Mouse (Mus musculus) forebrain, embryonic 10.5 days (tissue): ENCODE data around the gene Ankrd27. TPM values are rescaled to one million over a fixed set of nuclear protein-coding genes. Genes with fewer than 3 reads are reported as not detected.

Experiments
- DNase-seq: peaks from one replicate; pipeline ENCODE4 v3.0.0-alpha.2; 2017; ENCODE audit warnings: low spot score; ENCODE audit errors: extremely low spot score
- H3K27ac ChIP-seq: fragments of 300-500 bp; sonication (generic); 2 replicates; pipeline ENCODE4 v1.5.1; 2016; ENCODE audit warnings: mild to moderate bottlenecking
- H3K27me3 ChIP-seq: fragments of 300-500 bp; sonication (generic); 2 replicates; pipeline ENCODE4 v1.6.1; 2016; ENCODE audit warnings: mild to moderate bottlenecking; ENCODE audit not compliant: poor library complexity, severe bottlenecking
- H3K36me3 ChIP-seq: fragments of 300-500 bp; sonication (generic); replicated peaks from 2 replicates; pipeline ENCODE4 v1.6.1; 2016; ENCODE audit warnings: mild to moderate bottlenecking, moderate library complexity
- H3K4me1 ChIP-seq: fragments of 300-500 bp; sonication (generic); 2 replicates; pipeline ENCODE4 v1.6.1; 2016
- H3K4me3 ChIP-seq: fragments of 300-500 bp; sonication (generic); 2 replicates; pipeline ENCODE4 v1.5.1; 2016; ENCODE audit warnings: mild to moderate bottlenecking, moderate library complexity
- H3K9me3 ChIP-seq: fragments of 300-500 bp; sonication (generic); 2 replicates; pipeline ENCODE4 v1.6.1; 2016; ENCODE audit warnings: mild to moderate bottlenecking, moderate library complexity
- WGBS: fragments of 180-500 bp; shearing (Covaris S2); methylation state at CpG from one replicate; pipeline ENCODE4 v1.1.7; 2016; 5-methylcytosine and 5-hydroxymethylcytosine counted together
- polyA plus RNA-seq: library from polyadenylated mRNA; unstranded; fragments of >200 nt; fragmentation: Nextera tagmentation; extraction: Ambion mirVana; gene quantifications from 2 replicates; pipeline ENCODE4 v1.2.1, GENCODE M21; 2016

Gene Ankrd27
- polyA plus RNA-seq, 1 experiment from 2014 or later, result 40.2 TPM

DNA sequence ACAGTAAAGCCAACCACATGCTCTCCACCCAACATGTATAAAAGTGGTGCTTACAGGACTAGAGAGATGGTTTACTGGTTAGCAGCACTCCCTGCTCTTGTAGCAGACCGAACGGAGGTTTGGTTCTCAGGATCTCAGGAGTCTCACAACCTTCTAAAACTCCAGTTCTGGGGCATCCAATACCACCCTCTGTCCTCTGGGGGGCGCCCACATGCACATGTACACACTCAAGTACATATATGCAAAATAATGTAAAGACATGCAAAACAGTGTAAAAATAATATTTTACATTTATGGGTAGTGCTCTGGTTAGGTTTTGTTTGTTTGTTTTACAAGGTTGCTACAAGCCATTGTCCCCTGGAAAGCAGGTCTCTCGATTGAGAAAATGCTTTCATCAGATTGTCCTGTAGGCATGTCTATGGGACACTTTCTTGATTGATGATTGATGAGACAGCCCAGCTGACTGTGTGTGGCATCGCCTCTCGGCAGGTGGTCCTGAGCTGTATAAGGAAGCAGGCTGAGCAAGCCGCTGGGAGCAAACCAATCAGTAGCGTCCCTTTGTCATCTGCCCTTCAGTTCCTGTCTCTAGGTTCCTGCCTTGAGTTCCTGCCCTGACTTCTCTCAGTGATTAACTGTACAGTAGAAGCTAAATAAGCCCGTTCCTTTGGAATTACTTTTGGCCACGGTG is 65.7 kb downstream of the Ankrd27 start:
- DNase-seq, result no peak
- peaks cover 8% of the 10 kb centered on the region for H3K4me1 ChIP-seq
- H3K36me3 ChIP-seq, result no peaks in the 10 kb centered on the region
- no peak overlapping the region for H3K27ac ChIP-seq
- no peaks in the 10 kb centered on the region for H3K27me3 ChIP-seq
- H3K4me3 ChIP-seq, result no peak overlapping the region
- peaks cover 9% of the 10 kb centered on the region; the same call in 1 of the 2 replicates for H3K9me3 ChIP-seq
- WGBS, result 89% methylated on average over 10 of the region's 10 CpGs

GRCm38 (mm10) chr7:35657829-35658228 is 71.8 kb downstream of the Ankrd27 start:
- 42% methylated on average over 6 of the region's 6 CpGs for WGBS

GRCm38 (mm10) chr7:35659173-35659572 is 73.1 kb downstream of the Ankrd27 start:
- no peak for DNase-seq
- Histone ChIP-seq H3K36me3 (no peaks in the 10 kb centered on the region), H3K4me1 (peaks cover 20% of the 10 kb centered on the region), H3K27ac (no peak overlapping the region), H3K9me3 (peaks cover 10% of the 10 kb centered on the region; the same call in 1 of the 2 replicates), H3K4me3 (no peak overlapping the region), H3K27me3 (no peaks in the 10 kb centered on the region)
- WGBS, result 58% methylated on average over 3 of the region's 3 CpGs

More at GRCm38 (mm10) chr7:35657829-35658228, 71.8 kb downstream of the Ankrd27 start:
- H3K9me3 ChIP-seq, result peaks cover 10% of the 10 kb centered on the region; the same call in 1 of the 2 replicates
- no peak overlapping the region for H3K4me3 ChIP-seq
- no peak overlapping the region for H3K27ac ChIP-seq
- no peak for DNase-seq
- peaks cover 7% of the 10 kb centered on the region; the same call in 1 of the 2 replicates for H3K4me1 ChIP-seq
- H3K36me3 ChIP-seq, result no peaks in the 10 kb centered on the region
- H3K27me3 ChIP-seq, result no peaks in the 10 kb centered on the region

DNA sequence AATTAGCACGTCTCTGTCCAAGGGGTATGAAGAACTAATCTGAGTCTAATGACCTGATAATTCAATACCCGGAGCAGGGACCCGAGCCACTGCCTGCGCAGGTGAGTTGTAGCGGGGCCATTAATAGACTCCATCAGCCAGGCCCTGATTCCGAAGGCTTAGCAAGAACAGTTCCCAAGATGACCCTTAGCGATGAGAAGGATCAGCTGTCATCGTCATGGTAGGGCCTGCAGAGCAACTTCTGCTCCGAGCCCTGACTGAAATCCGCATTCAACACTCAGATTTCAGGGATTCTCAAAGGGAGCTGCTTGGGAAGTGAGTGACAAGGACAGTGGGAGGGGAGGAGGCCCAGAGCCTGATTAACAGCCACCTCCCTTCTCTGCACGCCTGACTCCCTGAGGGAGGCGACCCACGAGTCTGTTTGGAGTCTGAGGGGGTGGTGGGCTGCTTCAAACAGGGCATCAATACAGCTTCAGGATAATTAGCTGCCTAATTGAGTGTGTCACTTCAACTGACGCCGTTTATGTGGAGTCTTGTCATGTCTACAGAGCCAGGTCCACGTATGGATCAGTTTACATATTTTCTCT is 77.8 kb downstream of the Ankrd27 start:
- no peak for DNase-seq
- H3K9me3 ChIP-seq, result peaks cover 14% of the 10 kb centered on the region; the same call in 1 of the 2 replicates
- no peak overlapping the region for H3K4me3 ChIP-seq
- peaks cover 51% of the 10 kb centered on the region for H3K4me1 ChIP-seq
- H3K27ac ChIP-seq, result peak overlapping the region; percentile 72
- 54% methylated on average over 16 of the region's 16 CpGs for WGBS
- H3K36me3 ChIP-seq, result no peaks in the 10 kb centered on the region
- H3K27me3 ChIP-seq, result no peaks in the 10 kb centered on the region

DNA sequence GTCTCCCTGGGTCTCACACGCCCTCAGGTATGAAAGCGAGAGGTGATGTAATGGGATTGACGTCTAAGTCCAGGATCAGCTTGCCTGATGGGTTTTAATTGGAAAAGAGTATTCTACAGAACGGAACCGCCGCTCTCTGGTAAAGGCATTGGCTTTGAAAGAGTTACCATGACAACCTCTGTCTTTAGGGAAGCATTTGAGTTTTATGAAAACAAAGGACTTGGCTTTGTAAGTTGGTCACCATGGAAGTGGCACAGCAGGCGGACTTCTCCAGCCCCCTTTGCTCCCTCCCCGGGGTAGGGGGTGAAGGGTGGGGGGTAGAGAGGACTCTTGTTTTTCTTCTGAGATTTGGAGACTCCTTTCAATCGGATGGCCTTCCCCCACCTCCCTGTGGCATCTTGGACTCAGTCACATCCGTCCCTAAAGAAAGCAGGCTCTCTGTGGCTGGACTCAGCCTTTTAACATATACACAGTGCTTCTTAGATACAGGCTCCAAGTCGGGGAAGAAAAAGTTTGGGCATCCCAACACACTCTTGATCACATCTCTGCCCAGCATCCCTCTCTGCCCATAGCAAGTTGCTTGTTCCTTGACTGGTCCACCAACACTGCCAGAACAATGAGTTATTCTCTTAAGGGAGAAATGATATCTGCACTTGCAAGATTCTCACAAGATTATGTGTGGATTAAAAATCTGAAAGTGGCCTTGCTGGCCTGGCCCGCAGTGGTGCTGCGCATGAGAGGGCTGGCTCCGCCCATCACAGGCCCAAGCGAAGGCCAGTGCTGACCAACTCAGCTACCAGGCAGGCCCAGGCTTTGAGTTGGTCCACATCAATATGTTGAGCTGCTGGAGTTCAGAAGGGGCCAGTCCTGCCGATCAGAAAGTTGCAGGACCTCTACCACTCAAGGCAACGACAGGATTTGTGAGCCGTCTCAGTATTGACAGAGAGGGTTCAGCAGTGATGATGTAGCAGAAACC is 82.3 kb downstream of the Ankrd27 start:
- H3K27ac ChIP-seq, result peak overlapping the region; percentile 90
- H3K9me3 ChIP-seq, result 0 out of 2 replicates have a peak, but pooled peaks cover 4% of the 10 kb centered on the region
- WGBS, result 29% methylated on average over 18 of the region's 18 CpGs
- peaks cover 75% of the 10 kb centered on the region for H3K4me1 ChIP-seq
- DNase-seq, result peak; percentile 82
- no peaks in the 10 kb centered on the region for H3K27me3 ChIP-seq
- H3K4me3 ChIP-seq, result peak overlapping the region; percentile 23
- no peaks in the 10 kb centered on the region for H3K36me3 ChIP-seq

DNA sequence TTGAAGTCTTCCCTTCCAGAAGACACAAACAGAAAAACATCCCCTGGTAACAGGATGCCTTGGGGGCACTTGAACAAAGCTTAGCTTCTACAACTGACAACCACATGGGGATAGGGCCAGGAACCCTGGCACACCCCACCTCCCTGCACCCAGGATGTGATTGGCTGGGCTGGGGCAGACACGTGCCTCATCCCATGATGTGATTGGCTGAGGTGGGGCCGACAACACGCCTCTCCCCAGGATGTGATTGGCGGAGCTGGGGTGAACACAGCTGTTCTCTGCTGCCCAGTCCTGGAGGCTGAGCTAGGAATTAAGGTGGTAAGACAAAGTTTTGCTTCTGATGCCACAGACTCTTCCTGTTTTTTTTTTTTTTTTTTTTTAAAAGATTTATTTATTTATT is 92.9 kb downstream of the Ankrd27 start:
- peaks cover 8% of the 10 kb centered on the region for H3K4me1 ChIP-seq
- 77% methylated on average over 4 of the region's 4 CpGs for WGBS
- DNase-seq, result no peak
- no peaks in the 10 kb centered on the region for H3K27me3 ChIP-seq
- peaks cover 11% of the 10 kb centered on the region; the same call in 1 of the 2 replicates for H3K9me3 ChIP-seq
- H3K4me3 ChIP-seq, result no peak overlapping the region
- no peak overlapping the region for H3K27ac ChIP-seq
- no peaks in the 10 kb centered on the region for H3K36me3 ChIP-seq

DNA sequence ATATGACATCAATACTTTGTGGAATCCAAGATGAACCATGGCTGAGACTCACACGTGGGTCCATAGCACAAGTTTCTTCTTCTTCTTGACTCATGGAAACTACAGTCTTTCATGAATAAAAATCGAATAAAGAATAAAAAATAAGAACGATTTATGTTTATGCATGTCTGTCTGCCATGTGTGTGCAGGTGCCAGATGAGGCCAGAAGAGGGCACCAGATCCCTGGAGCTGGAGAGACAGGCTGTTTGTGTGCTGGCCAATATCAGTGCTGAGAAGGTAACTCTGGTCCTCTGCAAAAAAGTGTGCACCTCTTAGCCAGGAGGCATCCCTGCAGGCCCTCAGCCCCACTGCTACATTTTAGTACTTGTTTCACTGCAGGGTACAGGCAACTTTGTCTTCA is 95.5 kb downstream of the Ankrd27 start:
- peaks cover 11% of the 10 kb centered on the region; the same call in 1 of the 2 replicates for H3K9me3 ChIP-seq
- no peaks in the 10 kb centered on the region for H3K36me3 ChIP-seq
- H3K27me3 ChIP-seq, result no peaks in the 10 kb centered on the region
- no peak overlapping the region for H3K27ac ChIP-seq
- peaks cover 28% of the 10 kb centered on the region for H3K4me1 ChIP-seq
- no peak overlapping the region for H3K4me3 ChIP-seq
- DNase-seq, result no peak
- 80% methylated on average over 3 of the region's 3 CpGs for WGBS

- H3K4me1 ChIP-seq, result peaks cover 48% of the 10 kb centered on the region
- H3K4me3 ChIP-seq, result no peak overlapping the region
- DNase-seq, result no peak
- 0 out of 2 replicates have a peak overlapping the region, but pooled peaks have one; percentile 30 for H3K27ac ChIP-seq
- 0 out of 2 replicates have a peak, but pooled peaks cover 3% of the 10 kb centered on the region for H3K9me3 ChIP-seq
- WGBS, result 82% methylated on average over 6 of the region's 6 CpGs
- H3K27me3 ChIP-seq, result no peaks in the 10 kb centered on the region
- H3K36me3 ChIP-seq, result no peaks in the 10 kb centered on the region
These were observed 97.5 kb downstream of the Ankrd27 start for GRCm38 (mm10) chr7:35683409-35684122.

- H3K4me3 ChIP-seq, result no peak overlapping the region
- peaks cover 22% of the 10 kb centered on the region for H3K36me3 ChIP-seq
- DNase-seq, result no peak
- peak overlapping the region; percentile 63 for H3K27ac ChIP-seq
- H3K4me1 ChIP-seq, result peaks cover 62% of the 10 kb centered on the region
- H3K9me3 ChIP-seq, result 0 out of 2 replicates have a peak, but pooled peaks cover 3% of the 10 kb centered on the region
- no peaks in the 10 kb centered on the region for H3K27me3 ChIP-seq
- WGBS, result 72% methylated on average over 11 of the region's 11 CpGs
These were observed 100.2 kb downstream of the Ankrd27 start for GRCm38 (mm10) chr7:35686216-35686615.

- Histone ChIP-seq H3K4me1 (peaks cover 62% of the 10 kb centered on the region), H3K27me3 (no peaks in the 10 kb centered on the region), H3K27ac (no peak overlapping the region), H3K9me3 (no peaks in the 10 kb centered on the region), H3K36me3 (peaks cover 27% of the 10 kb centered on the region), H3K4me3 (no peak overlapping the region; the same call in 1 of the 2 replicates)
- 32% methylated on average over 13 of the region's 13 CpGs for WGBS
- peak; percentile 50 for DNase-seq
These were observed 100.7 kb downstream of the Ankrd27 start for GRCm38 (mm10) chr7:35686756-35687155.

DNA sequence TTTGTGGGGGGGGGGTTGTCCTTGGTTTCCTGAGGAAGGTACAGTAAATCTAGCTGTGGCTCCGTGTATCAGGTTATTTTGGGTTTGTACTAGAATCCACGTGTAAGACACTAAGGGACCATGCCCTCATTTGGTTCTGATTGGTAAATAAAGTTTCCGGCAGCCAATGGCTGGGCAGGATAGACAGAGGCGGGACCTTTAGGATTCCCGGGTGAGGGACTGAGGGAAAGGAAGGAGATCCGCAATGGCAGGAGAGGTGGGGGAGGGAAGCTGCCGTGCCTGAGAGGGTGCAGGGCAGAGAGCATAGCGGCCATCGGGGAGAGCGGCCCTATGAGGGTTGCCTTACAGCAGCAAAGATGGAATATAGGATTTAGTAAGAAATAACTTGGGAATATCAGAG is 101.2 kb downstream of the Ankrd27 start:
- Histone ChIP-seq H3K4me3 (no peak overlapping the region), H3K27ac (no peak overlapping the region)

GRCm38 (mm10) chr7:35688276-35688675 is 102.2 kb downstream of the Ankrd27 start:
- Histone ChIP-seq H3K4me3 (no peak overlapping the region), H3K9me3 (no peaks in the 10 kb centered on the region), H3K4me1 (peaks cover 62% of the 10 kb centered on the region), H3K27ac (peak overlapping the region; percentile 44; the same call in 1 of the 2 replicates), H3K36me3 (peaks cover 38% of the 10 kb centered on the region), H3K27me3 (no peaks in the 10 kb centered on the region)
- DNase-seq, result no peak
- WGBS, result 76% methylated on average over 9 of the region's 9 CpGs

More for the DNA sequence above, 101.2 kb downstream of the Ankrd27 start:
- 24% methylated on average over 10 of the region's 10 CpGs for WGBS
- peaks cover 32% of the 10 kb centered on the region for H3K36me3 ChIP-seq
- peaks cover 62% of the 10 kb centered on the region for H3K4me1 ChIP-seq
- H3K9me3 ChIP-seq, result no peaks in the 10 kb centered on the region
- no peaks in the 10 kb centered on the region for H3K27me3 ChIP-seq
- no peak for DNase-seq
